Mouse (Mus musculus): ENCODE measurements around the gene Mrps18b. TPM values are rescaled to one million over a fixed set of nuclear protein-coding genes. Genes with fewer than 3 reads are reported as not detected.

Mrps18b gene
- total RNA-seq, 4 experiments from 2014 or later = 39.0 to 57.9 (median 42.8) TPM

Small RNA genes lying within 50 kb of the gene (microRNA-seq; reads per million reads assigned to microRNA genes)
- gene Gm28033 (0 to 1.3 reads per million in 2 experiments), gene Mir1894 (0.64 to 0.76 reads per million in 2 experiments), gene Mir877 (267 to 440 reads per million in 2 experiments)

Other genes with a start within 250 kb of the Mrps18b start
- 10 to 100 TPM; 28.0 to 44.7 (median 35.4) TPM for gene Vars2, start 248.8 kb downstream of the Mrps18b start, total RNA-seq (2022)
- 10 to 100 TPM; 28.3 to 35.3 (median 33.2) TPM for gene Gtf2h4, start 242.7 kb downstream of the Mrps18b start, total RNA-seq (2022)
- 10 to 100 TPM; 58.3 to 84.6 (median 74.1) TPM for gene Ddr1, start 211.8 kb downstream of the Mrps18b start, total RNA-seq (2022)
- 10 to 100 TPM in 1 of 4 experiments, 1 to 10 TPM in 3; 4.9 to 11.0 (median 7.3) TPM for gene Ier3, start 94.7 kb downstream of the Mrps18b start, total RNA-seq (2022)
- gene Flot1, start 93.2 kb downstream of the Mrps18b start, total RNA-seq (2022) = 100 to 1,000 TPM; 124 to 142 (median 137) TPM
- 100 to 1,000 TPM; 339 to 357 (median 343) TPM for gene Tubb5, start 78.1 kb downstream of the Mrps18b start, total RNA-seq (2022)
- gene Mdc1, start 74.9 kb downstream of the Mrps18b start, total RNA-seq (2022) = 10 to 100 TPM; 16.9 to 20.1 (median 18.3) TPM
- gene Nrm, start 55.1 kb downstream of the Mrps18b start, total RNA-seq (2022) = 1 to 10 TPM; 1.8 to 3.7 (median 1.9) TPM
- 10 to 100 TPM in 2 of 4 experiments, 1 to 10 TPM in 2; 6.5 to 19.5 (median 12.8) TPM for gene Ppp1r18, start 50.8 kb downstream of the Mrps18b start, total RNA-seq (2022)
- 10 to 100 TPM; 28.3 to 35.3 (median 31.4) TPM for gene Dhx16, start 36.6 kb downstream of the Mrps18b start, total RNA-seq (2022)
- 10 to 100 TPM; 45.9 to 61.4 (median 50.0) TPM for gene 2310061I04Rik, start 19.0 kb downstream of the Mrps18b start, total RNA-seq (2022)
- gene Atat1, start 6.3 kb downstream of the Mrps18b start, total RNA-seq (2022) = 10 to 100 TPM; 53.2 to 64.1 (median 60.0) TPM
- gene Ppp1r10, start within 50 bp of the Mrps18b start, total RNA-seq (2022) = 10 to 100 TPM; 71.6 to 79.8 (median 74.6) TPM
- 10 to 100 TPM; 68.3 to 76.5 (median 72.7) TPM for gene Abcf1, start 53.4 kb upstream of the Mrps18b start, total RNA-seq (2022)
- gene Gnl1, start 63.5 kb upstream of the Mrps18b start, total RNA-seq (2022) = 100 to 1,000 TPM; 135 to 141 (median 138) TPM
- gene Prr3, start 63.8 kb upstream of the Mrps18b start, total RNA-seq (2022) = 10 to 100 TPM; 40.5 to 52.4 (median 45.4) TPM
- 1 to 10 TPM in 3 of 4 experiments, under 1 TPM in 1; 0.80 to 4.4 (median 2.6) TPM for gene H2-T24, start 104.2 kb upstream of the Mrps18b start, total RNA-seq (2022)
- gene H2-T23, start 116.5 kb upstream of the Mrps18b start, total RNA-seq (2022) = 10 to 100 TPM in 2 of 4 experiments, 1 to 10 TPM in 2; 6.6 to 30.9 (median 14.2) TPM
- gene H2-T22, start 126.4 kb upstream of the Mrps18b start, total RNA-seq (2022) = 10 to 100 TPM; 15.7 to 18.4 (median 16.5) TPM
- gene Gm6034, start 126.6 kb upstream of the Mrps18b start, total RNA-seq (2022) = not detected
- 1 to 10 TPM in 3 of 4 experiments, under 1 TPM in 1; 1.00 to 5.0 (median 2.2) TPM for gene Gm11127, start 142.0 kb upstream of the Mrps18b start, total RNA-seq (2022)
- under 1 TPM in 3 of 4 experiments, not detected in 1; 0.22 to 0.61 (median 0.28) TPM for gene Gm19684, start 205.3 kb upstream of the Mrps18b start, total RNA-seq (2022)
- under 1 TPM in 1 of 4 experiments, not detected in 3; 0.57 TPM for gene Gm7030, start 213.0 kb upstream of the Mrps18b start, total RNA-seq (2022)